Comparison of ENCODE assay signal across 27 mouse cellular contexts in the genomic region with DNA sequence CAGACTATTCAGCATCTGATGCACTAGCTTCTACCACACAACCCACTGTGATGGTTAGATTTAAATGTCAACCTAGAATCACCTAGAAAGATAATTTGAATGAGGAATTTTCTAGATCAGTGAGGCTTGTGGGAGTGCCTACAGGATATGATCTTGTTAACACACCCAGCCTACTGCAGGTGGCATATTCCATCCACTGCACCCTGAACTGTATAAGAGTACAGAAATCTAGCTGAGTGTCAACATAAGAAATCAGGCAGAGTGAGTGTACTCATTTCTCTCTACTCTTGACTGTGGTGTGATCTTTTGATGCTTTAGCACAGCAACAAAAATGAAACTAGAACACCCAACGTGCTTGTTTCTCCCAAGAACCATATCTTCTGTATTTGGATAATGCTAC. TPM values are rescaled to one million over a fixed set of nuclear protein-coding genes. Genes with fewer than 3 reads are reported as not detected.
DNase-seq lines count a peak whose midpoint lies in the region; ATAC-seq lines count a peak whose summit lies in the region.
"Had no signal": no experiment of that assay in that cellular context is flagged by ENCODE, and none has a peak within 500 bp of the region (broad histone marks: within the 10 kb centered on the region; RNA-seq: fewer than 3 reads in every experiment).

No protein-coding gene starts in this region.

- H3K36me3 ChIP-seq in intestine, embryonic 15.5 days = no peaks in the 10 kb centered on the region
- no peaks in the 10 kb centered on the region for H3K36me3 ChIP-seq in midbrain, embryonic 15.5 days (replicated peaks)
- H3K36me3 ChIP-seq: forebrain, embryonic 10.5 days; heart, embryonic 12.5 days; heart, embryonic 15.5 days; hindbrain, embryonic 10.5 days; hindbrain, embryonic 13.5 days had no signal

- peak; percentile 34 for ATAC-seq in CD4-positive, CD25-positive, alpha-beta regulatory T cell, adult 4 months
- peak; percentile 60; the same call in 1 of the 2 replicates for ATAC-seq in intestine, embryonic 15.5 days
- ATAC-seq in midbrain, embryonic 15.5 days (replicated peaks) = no peak
- ATAC-seq: forebrain, embryonic 13.5 days; forebrain, embryonic 16.5 days; hindbrain, embryonic 16.5 days; Patski had no signal

- no peak overlapping the region for H3K9ac ChIP-seq in intestine, embryonic 15.5 days
- no peak overlapping the region for H3K9ac ChIP-seq in midbrain, embryonic 15.5 days
- H3K9ac ChIP-seq: forebrain, embryonic 13.5 days; heart, embryonic 12.5 days; heart, embryonic 15.5 days; hindbrain, embryonic 13.5 days had no signal

- DNase-seq in CD4-positive, CD25-positive, alpha-beta regulatory T cell, adult 2 months (ENCODE audit: low read depth, low spot score) = peak; percentile 6
- DNase-seq in naive thymus-derived CD4-positive, alpha-beta T cell, adult 2 months (ENCODE audit: low read depth) = peak; percentile 22
- no peak for DNase-seq in right cerebral cortex, postnatal 4 days
- no peak for DNase-seq in testis, postnatal 10 days (ENCODE audit: low spot score)
- DNase-seq: adrenal gland, adult 8-10 months; adrenal gland, postnatal 36 days; cerebellum, adult 18-20 months; cerebellum, adult 9-10 months; cerebellum, postnatal 14 days; gastrocnemius, postnatal 14 days; heart, adult 11 months; heart, postnatal 10 days; heart, postnatal 36 days had no signal

- no peak overlapping the region for H3K27ac ChIP-seq in intestine, embryonic 15.5 days
- no peak overlapping the region for H3K27ac ChIP-seq in midbrain, embryonic 15.5 days
- H3K27ac ChIP-seq: forebrain, embryonic 10.5 days; forebrain, embryonic 13.5 days; heart, embryonic 15.5 days; hindbrain, embryonic 10.5 days; hindbrain, embryonic 13.5 days had no signal

- no peaks in the 10 kb centered on the region for H3K9me3 ChIP-seq in intestine, embryonic 15.5 days
- no peaks in the 10 kb centered on the region for H3K9me3 ChIP-seq in midbrain, embryonic 15.5 days
- H3K9me3 ChIP-seq: forebrain, embryonic 10.5 days; forebrain, embryonic 13.5 days; G1E; heart, embryonic 12.5 days; heart, embryonic 15.5 days; hindbrain, embryonic 10.5 days; hindbrain, embryonic 13.5 days had no signal

- H3K4me3 ChIP-seq in intestine, embryonic 15.5 days (replicated peaks) = no peak overlapping the region
- no peak overlapping the region for H3K4me3 ChIP-seq in midbrain, embryonic 15.5 days
- H3K4me3 ChIP-seq: forebrain, embryonic 10.5 days; forebrain, embryonic 13.5 days; heart, embryonic 12.5 days; heart, embryonic 15.5 days; hindbrain, embryonic 10.5 days; hindbrain, embryonic 13.5 days had no signal

- H3K27me3 ChIP-seq in intestine, embryonic 15.5 days (replicated peaks) = no peaks in the 10 kb centered on the region
- H3K27me3 ChIP-seq in midbrain, embryonic 15.5 days (replicated peaks) = no peaks in the 10 kb centered on the region
- H3K27me3 ChIP-seq: CH12.LX; forebrain, embryonic 13.5 days; heart, embryonic 12.5 days; heart, embryonic 15.5 days; hindbrain, embryonic 13.5 days; Patski had no signal

- H3K4me1 ChIP-seq in intestine, embryonic 15.5 days (replicated peaks) = no peaks in the 10 kb centered on the region
- no peaks in the 10 kb centered on the region; the same call in 1 of the 2 replicates for H3K4me1 ChIP-seq in midbrain, embryonic 15.5 days
- H3K4me1 ChIP-seq: forebrain, embryonic 10.5 days; forebrain, embryonic 13.5 days; hindbrain, embryonic 10.5 days; hindbrain, embryonic 13.5 days had no signal

- 83% methylated on average over 1 of the region's 1 CpGs for WGBS in intestine, embryonic 15.5 days
- WGBS in midbrain, embryonic 15.5 days = 93% methylated on average over 1 of the region's 1 CpGs

- no peak overlapping the region for H3K4me2 ChIP-seq in intestine, embryonic 15.5 days (replicated peaks)
- no peak overlapping the region for H3K4me2 ChIP-seq in midbrain, embryonic 15.5 days
- H3K4me2 ChIP-seq: forebrain, embryonic 13.5 days; heart, embryonic 12.5 days; heart, embryonic 15.5 days; hindbrain, embryonic 13.5 days had no signal

RNA-seq across cellular contexts. Expression of a gene that starts 6.8 kb away (rescaled TPM):
- polyA plus RNA-seq in CD4-positive, CD25-positive, alpha-beta regulatory T cell, adult 4 months (2017; shearing (Covaris generic)) = 10 to 100 TPM; 17.3 to 23.9 TPM
- 10.5 and 11.3 TPM in 2 replicates for polyA plus RNA-seq in intestine, embryonic 15.5 days (2015; fragmentation: Nextera tagmentation; extraction: Ambion mirVana)
- 7.5 and 8.6 TPM in 2 replicates for polyA plus RNA-seq in midbrain, embryonic 15.5 days (2015; fragmentation: Nextera tagmentation; extraction: Ambion mirVana)

Comparison
In these comparisons a context has a peak if more than half of its experiments do, and no peak if none do; other contexts are left out.
1. DNase-seq: peak in CD4-positive, CD25-positive, alpha-beta regulatory T cell, adult 2 months (single experiment) and naive thymus-derived CD4-positive, alpha-beta T cell, adult 2 months (single experiment); none in right cerebral cortex, postnatal 4 days (single experiment) and testis, postnatal 10 days (single experiment).